Mouse (Mus musculus) intestine, embryonic 15.5 days (tissue): ENCODE data around the gene Mylk4. TPM values are rescaled to one million over a fixed set of nuclear protein-coding genes. Genes with fewer than 3 reads are reported as not detected.

Source experiments
- ATAC-seq: fragments of 200-750 bp; cut with Nextera tagmentation; 2 replicates; pipeline ENCODE4 v1.8.0; 2017; ENCODE audit warnings: moderate TSS enrichment, moderate library complexity
- H3K27ac ChIP-seq: fragments of 300-500 bp; sonication (generic); 2 replicates; pipeline ENCODE4 v1.5.1; 2015; ENCODE audit warnings: mild to moderate bottlenecking, inconsistent platforms
- H3K27me3 ChIP-seq: fragments of 300-500 bp; sonication (generic); replicated peaks from 2 replicates; pipeline ENCODE4 v1.6.1; 2015; ENCODE audit warnings: inconsistent platforms
- H3K36me3 ChIP-seq: fragments of 300-500 bp; sonication (generic); 2 replicates; pipeline ENCODE4 v1.6.1; 2015; ENCODE audit warnings: inconsistent platforms
- H3K4me1 ChIP-seq: fragments of 300-500 bp; sonication (generic); replicated peaks from 2 replicates; pipeline ENCODE4 v1.6.1; 2015; ENCODE audit warnings: inconsistent platforms
- H3K4me2 ChIP-seq: fragments of 300-500 bp; sonication (generic); replicated peaks from 2 replicates; pipeline ENCODE4 v1.6.1; 2015; ENCODE audit warnings: mild to moderate bottlenecking, inconsistent platforms
- H3K4me3 ChIP-seq: fragments of 300-500 bp; sonication (generic); replicated peaks from 2 replicates; pipeline ENCODE4 v1.5.1; 2015; ENCODE audit warnings: inconsistent platforms
- H3K9ac ChIP-seq: fragments of 300-500 bp; sonication (generic); 2 replicates; pipeline ENCODE4 v1.6.1; 2015; ENCODE audit warnings: inconsistent platforms
- H3K9me3 ChIP-seq: fragments of 300-500 bp; sonication (generic); 2 replicates; pipeline ENCODE4 v1.6.1; 2016; ENCODE audit warnings: inconsistent platforms
- WGBS: fragments of 180-500 bp; shearing (Covaris S2); methylation state at CpG from one replicate; pipeline ENCODE4 v1.1.7; 2015; 5-methylcytosine and 5-hydroxymethylcytosine counted together
- polyA plus RNA-seq: library from polyadenylated mRNA; unstranded; fragments of >200 nt; fragmentation: Nextera tagmentation; extraction: Ambion mirVana; gene quantifications from 2 replicates; pipeline ENCODE4 v1.2.1, GENCODE M21; 2015

Mylk4 gene
- 0.08 TPM in 1 of 2 replicates, not detected in the other for polyA plus RNA-seq

DNA sequence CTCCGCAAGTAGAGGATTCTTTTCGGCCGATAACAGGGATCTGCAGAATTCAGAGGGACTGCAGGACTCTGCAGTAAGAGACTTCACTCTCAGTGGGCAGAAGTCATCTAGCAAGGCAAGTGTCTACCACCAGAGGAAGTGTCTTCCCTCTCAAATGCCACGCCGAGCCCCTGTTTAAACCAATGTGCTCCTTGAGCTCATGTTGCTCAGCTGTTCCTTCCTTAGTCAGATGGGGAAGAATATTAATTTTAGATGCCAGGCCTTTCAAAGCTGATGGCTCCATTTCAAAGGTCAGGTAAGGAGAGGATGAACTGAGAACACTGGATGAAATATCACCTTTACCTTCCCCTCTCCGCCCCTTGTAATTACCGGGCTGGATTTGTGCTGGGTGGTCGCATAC is at the start of gene Mylk4:
Mylk4 (minus strand) TSS at position 139 of the 400 bp plus-strand sequence.
- Histone ChIP-seq H3K36me3 (no peaks in the 10 kb centered on the region), H3K27me3 (no peaks in the 10 kb centered on the region), H3K4me3 (no peak within 1 kb of the TSS), H3K4me1 (no peaks in the 10 kb centered on the region), H3K27ac (no peak within 1 kb of the TSS), H3K9me3 (no peaks in the 10 kb centered on the region), H3K9ac (no peak within 1 kb of the TSS), H3K4me2 (no peak within 1 kb of the TSS)
- 79% methylated on average over 8 of the region's 8 CpGs for WGBS
- ATAC-seq, result no peak

DNA sequence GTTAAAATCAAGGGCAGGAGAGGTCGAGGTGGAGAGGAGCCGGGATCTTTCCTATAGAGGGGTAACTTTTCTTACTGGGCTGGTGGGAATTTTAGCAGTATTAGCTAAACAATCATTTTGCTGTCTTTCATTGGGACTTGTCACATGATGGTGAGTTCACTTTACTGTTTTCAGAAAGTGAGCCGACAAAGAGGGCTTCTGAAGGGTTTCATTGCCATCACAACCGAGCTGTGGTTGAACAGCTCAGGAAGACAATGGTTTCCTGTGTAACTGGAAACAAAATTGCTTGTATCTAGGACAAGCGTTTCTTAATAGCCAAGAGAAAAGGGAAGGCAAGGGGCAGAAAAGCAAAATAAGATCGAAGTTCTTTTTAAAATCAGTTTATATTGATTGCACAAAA is 49.5 kb upstream of the Mylk4 start:
- 74% methylated on average over 6 of the region's 6 CpGs for WGBS
- Histone ChIP-seq H3K4me2 (no peak overlapping the region), H3K9ac (no peak overlapping the region), H3K27ac (no peak overlapping the region), H3K4me3 (no peak overlapping the region), H3K27me3 (no peaks in the 10 kb centered on the region), H3K36me3 (no peaks in the 10 kb centered on the region), H3K4me1 (0 out of 2 replicates have a peak, but pooled peaks cover 6% of the 10 kb centered on the region), H3K9me3 (no peaks in the 10 kb centered on the region)
- no peak for ATAC-seq

DNA sequence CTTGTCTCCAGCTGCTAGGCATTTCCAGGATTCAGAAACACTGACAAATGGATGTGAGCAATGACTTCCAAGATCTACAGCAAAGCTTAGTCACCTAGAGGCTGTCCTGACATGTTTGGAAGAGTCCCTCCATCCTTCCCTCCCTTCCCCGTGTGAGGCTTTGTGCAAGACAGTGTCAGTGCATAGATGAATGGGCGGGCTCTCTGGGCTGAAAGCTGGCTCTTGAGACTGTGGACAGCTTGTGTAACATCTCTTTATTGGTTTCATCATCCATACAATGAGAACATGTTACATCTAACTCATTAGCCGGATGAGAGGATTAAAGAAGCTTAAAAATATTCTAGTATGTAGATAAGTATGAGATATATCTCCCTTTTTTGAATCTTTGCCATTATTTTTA is 49.0 kb upstream of the Mylk4 start:
- no peak overlapping the region for H3K4me2 ChIP-seq
- ATAC-seq, result no peak
- no peak overlapping the region for H3K9ac ChIP-seq
- no peak overlapping the region for H3K27ac ChIP-seq
- H3K4me1 ChIP-seq, result 0 out of 2 replicates have a peak, but pooled peaks cover 6% of the 10 kb centered on the region
- 68% methylated on average over 3 of the region's 3 CpGs for WGBS
- no peaks in the 10 kb centered on the region for H3K9me3 ChIP-seq
- no peaks in the 10 kb centered on the region for H3K36me3 ChIP-seq
- no peaks in the 10 kb centered on the region for H3K27me3 ChIP-seq
- H3K4me3 ChIP-seq, result no peak overlapping the region

DNA sequence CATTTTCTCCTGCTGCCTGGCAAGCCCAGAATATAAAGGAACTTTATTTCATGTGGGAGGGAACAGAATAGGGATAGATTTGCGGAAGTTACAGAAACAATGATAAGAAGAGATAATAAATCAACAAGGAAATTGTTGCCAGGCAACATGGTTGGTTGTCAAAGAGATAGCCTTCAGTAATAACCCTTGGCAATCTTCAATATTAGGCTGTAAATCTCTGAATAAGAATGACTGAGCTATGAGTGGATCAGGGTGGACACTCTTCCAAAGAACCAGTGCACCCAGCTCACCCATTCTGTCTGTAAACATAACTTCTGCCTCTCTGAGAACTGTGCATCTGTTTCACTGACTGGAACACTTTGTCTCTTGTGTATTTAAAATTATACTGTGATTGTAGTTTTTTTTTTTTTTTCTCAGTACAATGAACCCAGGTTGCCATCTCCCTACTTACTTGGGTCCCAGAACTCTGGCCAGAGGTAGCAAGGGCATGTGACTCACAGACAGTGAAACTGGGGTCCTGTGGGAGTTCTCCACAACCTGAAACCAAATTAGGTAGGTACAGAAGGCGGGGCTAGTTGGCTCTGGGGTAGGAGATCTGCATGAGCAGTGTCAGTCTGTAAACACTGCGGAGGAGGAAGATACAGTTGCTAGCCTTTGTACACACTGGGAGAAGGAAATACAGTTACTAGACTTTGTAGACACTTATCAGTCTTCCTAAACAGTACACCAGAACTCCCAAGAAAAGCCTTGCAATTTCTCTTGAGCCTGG is 47.9 kb upstream of the Mylk4 start:
- no peaks in the 10 kb centered on the region for H3K27me3 ChIP-seq
- 0 out of 2 replicates have a peak, but pooled peaks cover 6% of the 10 kb centered on the region for H3K4me1 ChIP-seq
- H3K9me3 ChIP-seq, result no peaks in the 10 kb centered on the region
- H3K4me2 ChIP-seq, result no peak overlapping the region
- no peak overlapping the region for H3K4me3 ChIP-seq
- no peak overlapping the region for H3K9ac ChIP-seq
- H3K36me3 ChIP-seq, result no peaks in the 10 kb centered on the region
- 62% methylated on average over 3 of the region's 3 CpGs for WGBS
- ATAC-seq, result peak; percentile 85
- 0 out of 2 replicates have a peak overlapping the region, but pooled peaks have one; percentile 44 for H3K27ac ChIP-seq

DNA sequence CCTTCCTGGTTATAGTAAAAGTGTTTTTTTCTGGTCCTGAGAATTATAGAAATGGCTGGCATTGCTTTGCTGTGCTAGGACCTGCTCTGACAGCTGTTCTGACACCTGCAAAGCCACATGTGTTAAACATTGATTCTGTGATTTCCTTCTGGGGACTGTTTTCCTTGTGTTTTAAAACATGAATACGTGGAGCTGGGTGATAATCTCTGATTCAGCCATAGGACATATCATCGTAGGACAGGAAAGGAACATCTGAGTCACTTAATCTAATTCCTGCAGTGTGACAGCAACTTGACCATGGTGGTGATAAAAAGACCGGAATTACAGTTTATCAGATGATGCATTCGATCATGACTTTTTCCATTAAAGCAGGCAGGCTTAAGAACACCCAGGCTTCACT is 45.1 kb upstream of the Mylk4 start:
- 0 out of 2 replicates have a peak, but pooled peaks cover 6% of the 10 kb centered on the region for H3K4me1 ChIP-seq
- no peak overlapping the region for H3K9ac ChIP-seq
- 76% methylated on average over 4 of the region's 4 CpGs for WGBS
- H3K27ac ChIP-seq, result no peak overlapping the region
- H3K27me3 ChIP-seq, result no peaks in the 10 kb centered on the region
- no peak overlapping the region for H3K4me3 ChIP-seq
- no peaks in the 10 kb centered on the region for H3K9me3 ChIP-seq
- H3K4me2 ChIP-seq, result no peak overlapping the region
- ATAC-seq, result no peak
- no peaks in the 10 kb centered on the region for H3K36me3 ChIP-seq

DNA sequence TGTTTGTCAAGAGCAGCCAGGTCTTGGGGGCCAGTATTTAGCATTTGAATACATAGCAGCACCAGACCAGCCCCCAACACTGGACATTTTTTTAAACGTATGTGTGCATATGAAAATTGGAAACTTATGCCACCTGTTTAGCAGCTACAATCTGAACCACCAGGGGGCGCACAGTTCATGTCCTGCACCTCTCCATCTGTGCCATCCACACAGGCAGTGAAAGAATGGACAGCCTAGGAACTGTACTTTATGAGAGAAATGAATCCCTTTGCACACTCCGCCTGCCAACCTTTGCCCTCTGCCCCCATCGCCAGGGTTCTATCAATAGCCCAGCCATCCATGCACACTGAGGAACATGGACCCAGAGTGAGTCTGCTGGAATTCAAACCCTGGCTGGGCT is 44.2 kb upstream of the Mylk4 start:
- no peaks in the 10 kb centered on the region for H3K36me3 ChIP-seq
- H3K9me3 ChIP-seq, result no peaks in the 10 kb centered on the region
- no peak overlapping the region for H3K27ac ChIP-seq
- 0 out of 2 replicates have a peak, but pooled peaks cover 6% of the 10 kb centered on the region for H3K4me1 ChIP-seq
- peak; percentile 36; the same call in 1 of the 2 replicates for ATAC-seq
- WGBS, result 61% methylated on average over 4 of the region's 4 CpGs
- no peak overlapping the region for H3K4me3 ChIP-seq
- H3K9ac ChIP-seq, result no peak overlapping the region
- H3K27me3 ChIP-seq, result no peaks in the 10 kb centered on the region
- H3K4me2 ChIP-seq, result no peak overlapping the region

DNA sequence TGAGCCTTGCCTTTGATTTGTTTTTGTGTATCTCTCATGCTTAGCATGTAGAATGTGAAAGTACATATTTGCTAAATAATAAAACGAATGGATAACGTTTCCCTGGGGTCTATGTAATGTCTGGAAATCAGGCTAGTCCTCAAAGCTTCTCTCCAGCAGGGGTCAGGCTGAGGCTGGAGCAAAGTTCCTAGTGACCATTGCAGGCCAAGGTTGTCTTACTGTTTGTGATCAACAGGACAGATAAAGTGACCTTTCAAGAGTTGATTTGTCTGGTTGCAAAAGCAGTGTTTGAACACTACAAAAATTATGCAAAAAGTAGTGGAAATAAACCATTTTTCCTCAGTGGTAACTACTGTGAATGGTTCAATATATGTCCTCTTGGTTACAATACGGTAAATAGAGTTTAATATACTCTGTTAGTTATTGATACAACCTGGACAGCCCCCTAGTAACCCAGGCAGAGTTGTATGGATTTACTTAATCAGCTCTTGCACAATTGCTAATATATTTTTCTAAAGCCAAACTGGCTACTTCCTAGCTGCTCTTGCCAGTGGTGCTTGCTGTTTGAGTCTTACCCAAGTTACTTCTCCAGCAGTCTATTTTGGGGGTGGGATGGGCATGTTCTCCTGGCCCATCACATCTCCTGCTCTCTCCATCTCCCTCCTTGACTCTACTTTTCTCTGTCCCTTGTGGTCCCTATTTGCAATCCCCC is 43.5 kb upstream of the Mylk4 start:
- Histone ChIP-seq H3K9me3 (no peaks in the 10 kb centered on the region), H3K9ac (no peak overlapping the region), H3K4me3 (no peak overlapping the region), H3K36me3 (no peaks in the 10 kb centered on the region), H3K4me1 (0 out of 2 replicates have a peak, but pooled peaks cover 5% of the 10 kb centered on the region), H3K27ac (no peak overlapping the region), H3K27me3 (no peaks in the 10 kb centered on the region), H3K4me2 (no peak overlapping the region)
- 74% methylated on average over 3 of the region's 3 CpGs for WGBS
- ATAC-seq, result no peak

DNA sequence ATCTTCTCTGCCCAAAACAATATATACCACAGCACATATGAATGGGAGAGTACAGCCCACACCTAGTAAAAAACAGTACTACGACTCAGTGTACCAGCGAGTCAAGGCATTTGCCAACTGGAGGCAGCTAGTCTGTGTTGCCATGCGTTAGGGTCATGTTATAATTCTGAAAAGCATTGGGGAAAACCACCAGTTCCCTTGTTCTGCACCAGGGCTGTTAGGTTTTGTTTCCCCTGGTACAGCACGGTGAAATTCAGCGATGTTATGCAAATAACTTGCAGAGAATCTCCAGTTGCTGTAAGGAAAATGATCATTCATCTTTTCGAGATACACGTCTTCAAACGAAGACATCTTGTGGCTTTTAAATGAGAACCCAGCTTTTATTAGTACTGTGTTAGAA is 41.8 kb upstream of the Mylk4 start:
- ATAC-seq, result no peak

DNA sequence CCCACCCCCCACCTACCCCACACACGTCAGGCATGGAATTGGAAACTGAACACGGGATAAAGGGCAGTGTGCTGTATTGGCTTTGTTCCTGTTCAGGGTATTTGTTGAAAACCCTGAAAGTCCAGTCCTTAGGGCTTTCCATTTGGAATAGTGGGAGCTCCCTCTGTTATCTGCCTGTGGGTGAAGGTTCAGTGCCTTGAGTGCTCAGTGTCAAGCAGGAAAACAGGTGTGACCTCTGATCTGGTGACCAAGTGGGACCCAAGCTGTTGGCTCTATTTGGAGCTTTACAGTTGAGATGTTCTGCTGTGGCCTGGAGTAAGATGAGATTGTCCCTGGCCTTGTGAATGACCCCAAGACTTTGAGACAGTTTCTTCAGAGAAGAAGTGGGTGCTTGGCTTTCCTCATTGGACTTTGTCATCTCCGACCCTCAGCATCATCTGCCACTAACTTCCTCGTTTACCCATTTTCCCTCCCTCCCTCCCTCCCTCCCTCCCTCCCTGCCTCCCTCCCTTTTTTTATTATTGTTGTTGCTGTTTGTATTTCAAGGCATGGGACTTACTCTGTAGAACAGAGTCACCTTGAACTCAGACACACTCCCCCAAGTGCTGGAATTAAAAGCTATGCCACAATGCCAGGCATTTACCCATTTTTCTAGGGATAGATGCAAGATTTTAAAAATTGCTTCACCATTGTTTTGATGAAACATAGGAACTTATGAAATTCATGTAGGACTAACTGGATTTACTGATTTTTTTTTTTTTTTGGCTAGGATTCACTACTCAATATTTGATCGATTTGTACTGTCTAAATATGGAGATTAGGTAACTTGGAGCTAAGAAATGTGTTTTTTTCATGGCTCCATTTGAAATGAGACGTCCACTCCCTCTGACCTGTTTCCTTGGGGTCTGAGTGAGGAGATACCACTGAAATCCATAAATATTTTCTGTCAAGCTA is 40.9 kb upstream of the Mylk4 start:
- Histone ChIP-seq H3K27ac (no peak overlapping the region), H3K9ac (no peak overlapping the region), H3K4me2 (no peak overlapping the region), H3K36me3 (peaks cover 21% of the 10 kb centered on the region; the same call in 1 of the 2 replicates), H3K4me1 (no peaks in the 10 kb centered on the region), H3K9me3 (no peaks in the 10 kb centered on the region), H3K4me3 (no peak overlapping the region), H3K27me3 (no peaks in the 10 kb centered on the region)
- WGBS, result 65% methylated on average over 6 of the region's 6 CpGs
- peak; percentile 77 for ATAC-seq

More for the DNA sequence above, 41.8 kb upstream of the Mylk4 start:
- H3K9me3 ChIP-seq, result no peaks in the 10 kb centered on the region
- H3K27ac ChIP-seq, result no peak overlapping the region
- H3K4me2 ChIP-seq, result no peak overlapping the region
- no peak overlapping the region for H3K4me3 ChIP-seq
- H3K27me3 ChIP-seq, result no peaks in the 10 kb centered on the region
- peaks cover 15% of the 10 kb centered on the region; the same call in 1 of the 2 replicates for H3K36me3 ChIP-seq
- no peaks in the 10 kb centered on the region for H3K4me1 ChIP-seq
- no peak overlapping the region for H3K9ac ChIP-seq
- WGBS, result 86% methylated on average over 8 of the region's 8 CpGs

DNA sequence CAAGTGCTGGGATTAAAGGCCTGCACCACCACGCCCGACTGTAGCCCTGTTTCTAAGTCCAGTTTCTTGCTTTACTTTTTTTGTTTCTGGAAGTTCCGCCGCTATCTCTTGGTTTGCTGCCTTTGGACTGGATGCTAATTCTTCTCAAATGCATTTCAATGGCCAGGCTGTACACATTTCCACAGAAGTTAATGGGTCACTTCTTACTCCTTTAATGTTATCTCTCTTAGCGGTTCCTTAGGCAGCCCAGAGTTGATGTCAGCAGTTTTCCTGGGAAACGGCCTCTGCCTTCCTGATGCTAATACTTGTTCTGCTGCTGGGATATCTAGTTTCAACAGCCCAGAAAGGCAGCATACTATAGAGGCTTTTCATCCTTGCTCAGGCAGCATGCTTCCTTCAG is 39.4 kb upstream of the Mylk4 start:
- H3K9ac ChIP-seq, result no peak overlapping the region
- no peaks in the 10 kb centered on the region for H3K4me1 ChIP-seq
- no peaks in the 10 kb centered on the region for H3K9me3 ChIP-seq
- H3K4me3 ChIP-seq, result no peak overlapping the region
- no peaks in the 10 kb centered on the region for H3K27me3 ChIP-seq
- no peak overlapping the region for H3K27ac ChIP-seq
- no peak overlapping the region for H3K4me2 ChIP-seq
- no peak for ATAC-seq
- WGBS, result 86% methylated on average over 6 of the region's 6 CpGs
- H3K36me3 ChIP-seq, result peaks cover 21% of the 10 kb centered on the region; the same call in 1 of the 2 replicates

DNA sequence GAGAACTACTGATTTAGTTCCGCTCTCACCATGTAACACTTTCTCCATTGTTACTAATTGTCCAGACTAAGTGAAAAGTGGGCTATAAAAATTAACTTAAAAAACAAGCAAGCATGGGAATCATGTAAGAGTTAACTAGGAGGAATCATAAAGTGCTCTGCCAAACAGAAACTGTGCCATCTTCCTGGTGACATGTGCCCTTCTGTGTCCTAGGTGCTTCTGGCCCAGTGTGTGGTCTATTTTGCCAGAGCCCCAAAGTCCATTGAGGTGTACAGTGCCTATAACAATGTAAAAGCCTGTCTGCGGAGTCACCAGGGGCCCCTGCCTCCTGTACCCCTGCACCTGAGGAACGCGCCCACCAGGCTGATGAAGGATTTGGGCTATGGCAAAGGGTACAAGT is 37.9 kb upstream of the Mylk4 start:
- H3K4me3 ChIP-seq, result no peak overlapping the region
- H3K36me3 ChIP-seq, result peaks cover 29% of the 10 kb centered on the region
- H3K9me3 ChIP-seq, result no peaks in the 10 kb centered on the region
- H3K27me3 ChIP-seq, result no peaks in the 10 kb centered on the region
- H3K27ac ChIP-seq, result no peak overlapping the region
- H3K4me2 ChIP-seq, result no peak overlapping the region
- H3K9ac ChIP-seq, result no peak overlapping the region
- no peak for ATAC-seq
- WGBS, result 96% methylated on average over 4 of the region's 4 CpGs
- no peaks in the 10 kb centered on the region for H3K4me1 ChIP-seq

DNA sequence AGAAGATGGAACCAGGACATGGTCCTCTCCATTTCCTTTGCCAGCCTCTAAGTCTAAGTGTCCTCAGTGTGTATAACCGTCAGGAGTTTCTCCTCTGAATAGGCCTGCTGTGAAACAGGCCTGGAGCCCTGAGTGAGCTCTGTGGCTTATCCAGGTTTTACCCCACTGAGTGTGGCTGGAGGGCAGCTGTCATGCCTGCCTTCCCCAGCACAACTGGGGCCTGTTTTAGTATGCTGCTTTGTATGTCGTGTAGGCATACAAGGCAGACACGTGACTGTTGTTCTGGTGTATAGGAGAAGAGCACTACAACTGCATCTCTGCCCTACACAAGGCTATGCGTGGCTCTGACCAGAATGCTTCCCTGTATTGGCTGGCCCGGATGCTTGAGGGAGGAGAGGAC is 36.2 kb upstream of the Mylk4 start:
- ATAC-seq, result no peak
- no peaks in the 10 kb centered on the region for H3K4me1 ChIP-seq
- no peaks in the 10 kb centered on the region for H3K27me3 ChIP-seq
- H3K4me3 ChIP-seq, result no peak overlapping the region
- 93% methylated on average over 5 of the region's 5 CpGs for WGBS
- H3K36me3 ChIP-seq, result peaks cover 35% of the 10 kb centered on the region
- H3K4me2 ChIP-seq, result no peak overlapping the region
- no peaks in the 10 kb centered on the region for H3K9me3 ChIP-seq
- H3K27ac ChIP-seq, result no peak overlapping the region
- H3K9ac ChIP-seq, result no peak overlapping the region
